ENCODE assay signal across 26 mouse cellular contexts in genomic region chr3:110267790-110268189, GRCm38 (mm10). TPM values are rescaled to one million over a fixed set of nuclear protein-coding genes. Genes with fewer than 3 reads are reported as not detected.
DNase-seq lines count a peak whose midpoint lies in the region; ATAC-seq lines count a peak whose summit lies in the region.
"Had no signal": no experiment of that assay in that cellular context is flagged by ENCODE, and none has a peak within 500 bp of the region (broad histone marks: within the 10 kb centered on the region; RNA-seq: fewer than 3 reads in every experiment).

No protein-coding gene starts in this region.

- no peak overlapping the region for H3K27ac ChIP-seq in embryonic facial prominence, embryonic 11.5 days (replicated peaks; ENCODE audit: low read depth, low read length)
- no peak overlapping the region for H3K27ac ChIP-seq in embryonic facial prominence, embryonic 10.5 days (replicated peaks)
- H3K27ac ChIP-seq in heart, embryonic 11.5 days (ENCODE audit: low read depth, low read length), result no peak overlapping the region
- H3K27ac ChIP-seq in intestine, embryonic 16.5 days (ENCODE audit: low read length), result no peak overlapping the region
- H3K27ac ChIP-seq: embryonic facial prominence, embryonic 12.5 days; forebrain, embryonic 12.5 days; forebrain, embryonic 15.5 days; gastrocnemius, adult 2 months; heart, adult 2 months; heart, embryonic 10.5 days; hindbrain, embryonic 14.5 days; hindbrain, postnatal 0 days had no signal

- no peaks in the 10 kb centered on the region for H3K36me3 ChIP-seq in embryonic facial prominence, embryonic 11.5 days (replicated peaks; ENCODE audit: control insufficient read depth, insufficient read depth, low read depth, low read length)
- no peaks in the 10 kb centered on the region for H3K36me3 ChIP-seq in embryonic facial prominence, embryonic 10.5 days (replicated peaks)
- H3K36me3 ChIP-seq in heart, embryonic 11.5 days (ENCODE audit: control insufficient read depth, insufficient read depth, low read length), result no peaks in the 10 kb centered on the region
- no peaks in the 10 kb centered on the region for H3K36me3 ChIP-seq in intestine, embryonic 16.5 days (ENCODE audit: control insufficient read depth, insufficient read depth, low read length)
- H3K36me3 ChIP-seq: embryonic facial prominence, embryonic 12.5 days; forebrain, embryonic 12.5 days; forebrain, embryonic 15.5 days; heart, embryonic 10.5 days had no signal

- peak; percentile 8 for DNase-seq in embryonic facial prominence, embryonic 11.5 days (ENCODE audit: low spot score)
- no peak for DNase-seq in embryonic facial prominence, embryonic 10.5 days (ENCODE audit: low spot score)
- peak; percentile 5 for DNase-seq in heart, postnatal 4 days
- peak; percentile 9 for DNase-seq in forelimb bud, embryonic 11.5 days (ENCODE audit: low read depth, low spot score)
- DNase-seq: adrenal gland, adult 8-10 months; cerebellum, adult 11-12 months; cerebellum, adult 8-10 months; cerebellum, postnatal 10 days; cerebellum, postnatal 36 days; embryo, embryonic 11 days; gastrocnemius, adult 2 months; gastrocnemius, postnatal 25 days; heart, adult 2 months; heart, postnatal 36 days; kidney, adult 11 months; kidney, adult 8-10 months had no signal

- no peak overlapping the region for H3K4me2 ChIP-seq in embryonic facial prominence, embryonic 11.5 days (ENCODE audit: low read depth, low read length)
- H3K4me2 ChIP-seq in heart, embryonic 11.5 days, result no peak overlapping the region
- H3K4me2 ChIP-seq in intestine, embryonic 16.5 days (ENCODE audit: low read depth, low read length), result no peak overlapping the region
- H3K4me2 ChIP-seq: embryonic facial prominence, embryonic 12.5 days; forebrain, embryonic 12.5 days; forebrain, embryonic 15.5 days; hindbrain, embryonic 14.5 days had no signal

- no peak overlapping the region for H3K4me3 ChIP-seq in embryonic facial prominence, embryonic 11.5 days (ENCODE audit: low read depth, low read length)
- no peak overlapping the region for H3K4me3 ChIP-seq in embryonic facial prominence, embryonic 10.5 days
- no peak overlapping the region for H3K4me3 ChIP-seq in heart, embryonic 11.5 days (ENCODE audit: low read depth, low read length)
- H3K4me3 ChIP-seq in intestine, embryonic 16.5 days (ENCODE audit: low read length), result no peak overlapping the region
- H3K4me3 ChIP-seq: embryonic facial prominence, embryonic 12.5 days; erythroblast, embryonic 14.5 days; forebrain, embryonic 12.5 days; forebrain, embryonic 15.5 days; gastrocnemius, adult 2 months; heart, adult 2 months; heart, embryonic 10.5 days had no signal

- WGBS in embryonic facial prominence, embryonic 11.5 days, result 64% methylated on average over 2 of the region's 2 CpGs
- WGBS in embryonic facial prominence, embryonic 10.5 days, result 74% methylated on average over 2 of the region's 2 CpGs
- 70% methylated on average over 2 of the region's 2 CpGs for WGBS in heart, embryonic 11.5 days (ENCODE audit: insufficient replicate concordance)
- 66% methylated on average over 2 of the region's 2 CpGs for WGBS in intestine, embryonic 16.5 days

- H3K9me3 ChIP-seq in embryonic facial prominence, embryonic 11.5 days (replicated peaks; ENCODE audit: control insufficient read depth, low read length), result no peaks in the 10 kb centered on the region
- H3K9me3 ChIP-seq in embryonic facial prominence, embryonic 10.5 days, result no peaks in the 10 kb centered on the region
- no peaks in the 10 kb centered on the region for H3K9me3 ChIP-seq in heart, embryonic 11.5 days (replicated peaks; ENCODE audit: control insufficient read depth, low read length)
- no peaks in the 10 kb centered on the region for H3K9me3 ChIP-seq in intestine, embryonic 16.5 days (ENCODE audit: control insufficient read depth, low read length)
- H3K9me3 ChIP-seq: embryonic facial prominence, embryonic 12.5 days; forebrain, embryonic 12.5 days; forebrain, embryonic 15.5 days; heart, embryonic 10.5 days had no signal

- no peak for ATAC-seq in embryonic facial prominence, embryonic 11.5 days (replicated peaks; ENCODE audit: insufficient number of reproducible peaks, low FRiP score, low TSS enrichment, low read depth)
- no peak for ATAC-seq in heart, embryonic 11.5 days (replicated peaks; ENCODE audit: insufficient number of reproducible peaks, low FRiP score, low TSS enrichment)
- no peak for ATAC-seq in intestine, embryonic 16.5 days
- ATAC-seq: CD4-positive, CD25-positive, alpha-beta regulatory T cell, adult 4 months; forebrain, embryonic 15.5 days; hindbrain, postnatal 0 days had no signal

- H3K9ac ChIP-seq in embryonic facial prominence, embryonic 11.5 days (replicated peaks; ENCODE audit: low read length), result no peak overlapping the region
- H3K9ac ChIP-seq in heart, embryonic 11.5 days (ENCODE audit: low read depth, low read length), result no peak overlapping the region
- H3K9ac ChIP-seq in intestine, embryonic 16.5 days (ENCODE audit: low read depth, low read length), result no peak overlapping the region
- H3K9ac ChIP-seq: embryonic facial prominence, embryonic 12.5 days; forebrain, embryonic 12.5 days; forebrain, embryonic 15.5 days; hindbrain, embryonic 14.5 days had no signal

- H3K4me1 ChIP-seq in embryonic facial prominence, embryonic 11.5 days (ENCODE audit: control insufficient read depth, insufficient read depth, low read length), result no peaks in the 10 kb centered on the region
- no peaks in the 10 kb centered on the region for H3K4me1 ChIP-seq in embryonic facial prominence, embryonic 10.5 days
- no peaks in the 10 kb centered on the region for H3K4me1 ChIP-seq in heart, embryonic 11.5 days (ENCODE audit: control insufficient read depth, insufficient read depth, low read length)
- no peaks in the 10 kb centered on the region for H3K4me1 ChIP-seq in intestine, embryonic 16.5 days (ENCODE audit: control insufficient read depth, insufficient read depth, low read length)
- H3K4me1 ChIP-seq: embryonic facial prominence, embryonic 12.5 days; forebrain, embryonic 12.5 days; forebrain, embryonic 15.5 days; heart, embryonic 10.5 days had no signal

- no peaks in the 10 kb centered on the region for H3K27me3 ChIP-seq in embryonic facial prominence, embryonic 11.5 days (ENCODE audit: control insufficient read depth, insufficient read depth, low read length)
- no peaks in the 10 kb centered on the region for H3K27me3 ChIP-seq in embryonic facial prominence, embryonic 10.5 days (replicated peaks; ENCODE audit: low read depth, poor library complexity, severe bottlenecking)
- no peaks in the 10 kb centered on the region for H3K27me3 ChIP-seq in heart, embryonic 11.5 days (ENCODE audit: control insufficient read depth, insufficient read depth, low read length)
- H3K27me3 ChIP-seq in intestine, embryonic 16.5 days (replicated peaks; ENCODE audit: control insufficient read depth, insufficient read depth, low read length), result no peaks in the 10 kb centered on the region
- H3K27me3 ChIP-seq: embryonic facial prominence, embryonic 12.5 days; forebrain, embryonic 12.5 days; forebrain, embryonic 15.5 days had no signal

RNA-seq across cellular contexts. Expression of gene Prmt6, which starts 17.0 kb away (rescaled TPM):
- 37.7 and 38.8 TPM in 2 replicates for polyA plus RNA-seq in embryonic facial prominence, embryonic 11.5 days (2014; fragmentation: Nextera tagmentation; extraction: Ambion mirVana)
- polyA plus RNA-seq in embryonic facial prominence, embryonic 10.5 days (2016; fragmentation: Nextera tagmentation; extraction: Ambion mirVana), result 30.9 TPM in 2 replicates
- 10 to 100 TPM in 1 of 2 experiments, 1 to 10 TPM in 1; 9.0 to 10.3 TPM for total RNA-seq in heart, postnatal 4 days (2021)
- 18.5 and 18.6 TPM in 2 replicates for polyA plus RNA-seq in heart, embryonic 11.5 days (2014; fragmentation: Nextera tagmentation; extraction: Ambion mirVana)
- polyA plus RNA-seq in intestine, embryonic 16.5 days (2015; fragmentation: Nextera tagmentation; extraction: Ambion mirVana), result 12.0 and 12.7 TPM in 2 replicates
